Mouse (Mus musculus) embryonic facial prominence, embryonic 14.5 days (tissue): ENCODE results near the gene Extl2. TPM values are rescaled to one million over a fixed set of nuclear protein-coding genes. Genes with fewer than 3 reads are reported as not detected.

Experiments used
- ATAC-seq: fragments of 200-750 bp; cut with Nextera tagmentation; 2 replicates; pipeline ENCODE4 v1.8.0; 2017; ENCODE audit warnings: low read depth, moderate number of reproducible peaks, moderate TSS enrichment
- DNase-seq: peaks from one replicate; pipeline ENCODE4 v3.0.0-alpha.2; 2015; ENCODE audit warnings: low spot score
- H3K27ac ChIP-seq: fragments of 300-500 bp; sonication (generic); replicated peaks from 2 replicates; pipeline ENCODE4 v1.5.1; 2014; ENCODE audit warnings: low read depth, mild to moderate bottlenecking, low read length, moderate library complexity
- H3K27me3 ChIP-seq: fragments of 300-500 bp; sonication (generic); replicated peaks from 2 replicates; pipeline ENCODE4 v1.6.1; 2014; ENCODE audit warnings: low read length; ENCODE audit not compliant: control insufficient read depth, insufficient read depth
- H3K36me3 ChIP-seq: fragments of 300-500 bp; sonication (generic); 2 replicates; pipeline ENCODE4 v1.6.1; 2014; ENCODE audit warnings: low read length, mixed read lengths; ENCODE audit not compliant: control insufficient read depth, insufficient read depth
- H3K4me1 ChIP-seq: fragments of 300-500 bp; sonication (generic); 2 replicates; pipeline ENCODE4 v1.6.1; 2014; ENCODE audit warnings: antibody characterized with exemption, low read length; ENCODE audit not compliant: control insufficient read depth, insufficient read depth
- H3K4me2 ChIP-seq: fragments of 300-500 bp; sonication (generic); 2 replicates; pipeline ENCODE4 v1.6.1; 2014; ENCODE audit warnings: low read depth, mild to moderate bottlenecking, low read length, moderate library complexity, mixed read lengths
- H3K4me3 ChIP-seq: fragments of 300-500 bp; sonication (generic); 2 replicates; pipeline ENCODE4 v1.5.1; 2014; ENCODE audit warnings: low read depth, mild to moderate bottlenecking, low read length
- H3K9ac ChIP-seq: fragments of 300-500 bp; sonication (generic); 2 replicates; pipeline ENCODE4 v1.6.1; 2014; ENCODE audit warnings: low read depth, mild to moderate bottlenecking, low read length, moderate library complexity, mixed read lengths
- H3K9me3 ChIP-seq: fragments of 300-500 bp; sonication (generic); 2 replicates; pipeline ENCODE4 v1.6.1; 2016; ENCODE audit warnings: low read length; ENCODE audit not compliant: control insufficient read depth
- WGBS: fragments of 180-500 bp; shearing (Covaris S2); extraction: QIAGEN DNeasy Blood & Tissue Kit; methylation state at CpG from one replicate; pipeline ENCODE4 v1.1.7; 2014; 5-methylcytosine and 5-hydroxymethylcytosine counted together
- microRNA-seq: library from miRNA; unstranded; fragments of <30 nt; microRNA quantifications from one replicate; pipeline ENCODE4, GENCODE M21; 2016; ENCODE audit warnings: borderline number of aligned reads
- polyA plus RNA-seq: library from polyadenylated mRNA; unstranded; fragments of >200 nt; fragmentation: Nextera tagmentation; extraction: Ambion mirVana; gene quantifications from 2 replicates; pipeline ENCODE4 v1.2.1, GENCODE M21; 2014

The Extl2 gene
- polyA plus RNA-seq, 1 experiment from 2014 or later: 23.8 TPM

GRCm38 (mm10) chr3:116078490-116078889 is 71.2 kb downstream of the Extl2 start:
- Histone ChIP-seq H3K4me3 (no peak overlapping the region), H3K27me3 (no peaks in the 10 kb centered on the region), H3K4me2 (no peak overlapping the region), H3K27ac (no peak overlapping the region), H3K9ac (no peak overlapping the region), H3K36me3 (no peaks in the 10 kb centered on the region), H3K9me3 (no peaks in the 10 kb centered on the region), H3K4me1 (no peaks in the 10 kb centered on the region)
- 68% methylated on average over 4 of the region's 4 CpGs for WGBS
- DNase-seq (no peak), ATAC-seq (no peak)

Small RNAs within 50 kb of the gene (microRNA-seq; reads per million reads assigned to microRNA genes)
- gene Mir669n: not detected

Other genes starting within 250 kb of the Extl2 start
- gene Dph5, start 119.6 kb upstream of the Extl2 start, polyA plus RNA-seq: 19.9 and 22.3 TPM in 2 replicates
- gene Slc30a7, start 56 bp upstream of the Extl2 start, polyA plus RNA-seq: 34.3 and 40.7 TPM in 2 replicates
- gene Vcam1, start 122.2 kb downstream of the Extl2 start, polyA plus RNA-seq: 64.7 and 75.6 TPM in 2 replicates
- 0.93 and 2.5 TPM in 2 replicates for gene Gpr88, start 246.0 kb downstream of the Extl2 start, polyA plus RNA-seq